Mouse (Mus musculus) CH12.LX (cell line): ENCODE data around the gene Atad5. TPM values are rescaled to one million over a fixed set of nuclear protein-coding genes. Genes with fewer than 3 reads are reported as not detected.

Experiments used
- DNase-seq: peaks from one replicate; pipeline ENCODE4 v3.0.0-alpha.2; 2013; ENCODE audit errors: extremely low read depth
- H3K27ac ChIP-seq: 2 replicates; pipeline ENCODE4 v1.5.1; 2012; ENCODE audit warnings: low read depth, mild to moderate bottlenecking, control low read depth, moderate library complexity; ENCODE audit not compliant: insufficient read depth
- H3K27me3 ChIP-seq: replicated peaks from 2 replicates; pipeline ENCODE3; 2012; ENCODE audit warnings: inconsistent platforms
- H3K36me3 ChIP-seq, 2 experiments: replicated peaks in 1 of 2; 2 replicates each; pipeline versions ENCODE3 to v1.6.1; 2012; ENCODE audit warnings: inconsistent platforms in 1 of 2, low read length in 1 of 2, mild to moderate bottlenecking in 1 of 2, mixed read lengths in 1 of 2, moderate library complexity in 1 of 2; ENCODE audit not compliant: control insufficient read depth in 1 of 2, insufficient read depth in 1 of 2
- H3K4me1 ChIP-seq, 2 experiments: 2 replicates each; pipeline ENCODE4 v1.6.1; 2012; ENCODE audit warnings: inconsistent platforms in 1 of 2, moderate library complexity in 1 of 2; ENCODE audit not compliant: insufficient read depth in 2 of 2, control insufficient read depth in 1 of 2
- H3K4me2 ChIP-seq: 2 replicates; pipeline ENCODE4 v1.6.1; 2012; ENCODE audit warnings: low read depth, mild to moderate bottlenecking, control low read depth; ENCODE audit not compliant: poor library complexity, insufficient read depth, severe bottlenecking
- H3K4me3 ChIP-seq, 3 experiments: fragments of 150-350 bp in 1 of 3; sonication (generic) in 1 of 3; replicated peaks in 1 of 3; 2 replicates each; pipeline versions ENCODE3 to v1.5.1; 2011 to 2012; ENCODE audit warnings: low read depth in 2 of 3, low read length in 2 of 3, mild to moderate bottlenecking in 2 of 3, moderate library complexity in 2 of 3, control low read depth in 1 of 3, improper control_type of control experiment in 1 of 3, inconsistent platforms in 1 of 3, mixed read lengths in 1 of 3; ENCODE audit not compliant: poor library complexity in 1 of 3
- H3K79me2 ChIP-seq: replicated peaks from 2 replicates; pipeline ENCODE4 v1.6.1; 2012; ENCODE audit warnings: mild to moderate bottlenecking, moderate library complexity; ENCODE audit not compliant: control insufficient read depth, poor library complexity, insufficient read depth, severe bottlenecking; ENCODE audit errors: extremely low read depth
- H3K9ac ChIP-seq: 2 replicates; pipeline ENCODE4 v1.6.1; 2012; ENCODE audit warnings: low read depth, mild to moderate bottlenecking, control low read depth, moderate library complexity; ENCODE audit not compliant: insufficient read depth
- H3K9me3 ChIP-seq: replicated peaks from 2 replicates; pipeline ENCODE3; 2012; ENCODE audit warnings: low read length, inconsistent platforms, mixed read lengths
- E2F4 ChIP-seq: IDR thresholded peaks from 2 replicates; pipeline ENCODE4 v1.6.1; 2011; ENCODE audit warnings: low read depth, low read length, improper control_type of control experiment; ENCODE audit not compliant: insufficient replicate concordance
- EP300 ChIP-seq: IDR thresholded peaks from 2 replicates; pipeline ENCODE4 v1.6.1; 2011; ENCODE audit warnings: low read length, improper control_type of control experiment
- GABPA ChIP-seq: IDR thresholded peaks from 2 replicates; pipeline ENCODE4 v1.6.1; 2012; ENCODE audit warnings: low read depth, low read length, improper control_type of control experiment, inconsistent platforms; ENCODE audit not compliant: insufficient replicate concordance
- HCFC1 ChIP-seq: IDR thresholded peaks from 2 replicates; pipeline ENCODE4 v1.6.1; 2012; ENCODE audit warnings: low read depth, mild to moderate bottlenecking, inconsistent platforms, low read length, improper control_type of control experiment
- JUN ChIP-seq: IDR thresholded peaks from 2 replicates; pipeline ENCODE4 v1.6.1; 2011; ENCODE audit warnings: low read depth, mild to moderate bottlenecking, low read length, improper control_type of control experiment, moderate library complexity; ENCODE audit not compliant: insufficient read depth
- MEF2A ChIP-seq: IDR thresholded peaks from 2 replicates; pipeline ENCODE4 v1.6.1; 2014; ENCODE audit warnings: low read depth, mild to moderate bottlenecking, inconsistent platforms, low read length, improper control_type of control experiment, borderline replicate concordance
- NELFE ChIP-seq: IDR thresholded peaks from 2 replicates; pipeline ENCODE4 v1.6.1; 2011; ENCODE audit warnings: low read depth, low read length, improper control_type of control experiment
- POLR2A ChIP-seq: IDR thresholded peaks from 2 replicates; pipeline ENCODE4 v1.6.1; 2011; ENCODE audit warnings: low read depth, mild to moderate bottlenecking, improper control_type of control experiment, low read length
- POLR2AphosphoS2 ChIP-seq: IDR thresholded peaks from 2 replicates; pipeline ENCODE4 v1.6.1; 2011; ENCODE audit warnings: low read depth, low read length, improper control_type of control experiment
- SIN3A ChIP-seq: IDR thresholded peaks from 2 replicates; pipeline ENCODE4 v1.6.1; 2012; ENCODE audit warnings: low read length, improper control_type of control experiment, inconsistent platforms
- TCF12 ChIP-seq: IDR thresholded peaks from 2 replicates; pipeline ENCODE4 v1.6.1; 2014; ENCODE audit warnings: low read depth, mild to moderate bottlenecking, inconsistent platforms, low read length, improper control_type of control experiment
- UBTF ChIP-seq: IDR thresholded peaks from 2 replicates; pipeline ENCODE4 v1.6.1; 2012; ENCODE audit warnings: low read depth, mild to moderate bottlenecking, inconsistent platforms, low read length, improper control_type of control experiment, moderate library complexity
- USF1 ChIP-seq: IDR thresholded peaks from 2 replicates; pipeline ENCODE4 v1.6.1; 2014; ENCODE audit warnings: low read depth, mild to moderate bottlenecking, inconsistent platforms, low read length, improper control_type of control experiment
- USF2 ChIP-seq: conservative IDR thresholded peaks from 2 replicates; pipeline ENCODE4 v1.6.1; 2011; ENCODE audit warnings: low read depth, low read length, improper control_type of control experiment
- ZC3H11A ChIP-seq: IDR thresholded peaks from 2 replicates; pipeline ENCODE4 v1.6.1; 2012; ENCODE audit warnings: low read depth, mild to moderate bottlenecking, inconsistent platforms, low read length, improper control_type of control experiment
- ZNF384 ChIP-seq: IDR thresholded peaks from 2 replicates; pipeline ENCODE4 v1.6.1; 2012; ENCODE audit warnings: low read depth, low read length, improper control_type of control experiment, inconsistent platforms
- dilution Hi-C: fragments of 300-500 bp; cut with MboI; formaldehyde crosslinking; loops from 2 replicates; pipeline ENCODE4 v1.14.3; 2020; ENCODE audit warnings: low sequenced_read_pairs; ENCODE audit not compliant: extremely low pct_unique_long_range_greater_than_20kb, extremely low pct_ligation_motif_present
- in situ Hi-C: fragments of 300-500 bp; cut with MboI; formaldehyde crosslinking; loops from 3 replicates; pipeline ENCODE4 v1.14.3; 2019; ENCODE audit warnings: low sequenced_read_pairs, low pct_ligation_motif_present, low pct_unique_long_range_greater_than_20kb, mixed read lengths
- polyA plus RNA-seq: library from polyadenylated mRNA; unstranded; fragments of >175 nt; gene quantifications from 2 replicates; pipeline ENCODE4 v1.2.1, GENCODE M21; 2012; ENCODE audit warnings: low read depth; ENCODE audit not compliant: insufficient read length
- total RNA-seq, 2 experiments: library from RNA; depleted of rRNA; stranded (reverse); fragments of 300-350 nt in 1 of 2; fragments of >200 nt in 1 of 2; gene quantifications; 2 replicates each; pipeline ENCODE4 v1.2.3; 2012 to 2014

Gene Atad5
- total and polyA plus RNA-seq, 3 experiments, result 24.0 to 46.3 (median 35.2) TPM

DNA sequence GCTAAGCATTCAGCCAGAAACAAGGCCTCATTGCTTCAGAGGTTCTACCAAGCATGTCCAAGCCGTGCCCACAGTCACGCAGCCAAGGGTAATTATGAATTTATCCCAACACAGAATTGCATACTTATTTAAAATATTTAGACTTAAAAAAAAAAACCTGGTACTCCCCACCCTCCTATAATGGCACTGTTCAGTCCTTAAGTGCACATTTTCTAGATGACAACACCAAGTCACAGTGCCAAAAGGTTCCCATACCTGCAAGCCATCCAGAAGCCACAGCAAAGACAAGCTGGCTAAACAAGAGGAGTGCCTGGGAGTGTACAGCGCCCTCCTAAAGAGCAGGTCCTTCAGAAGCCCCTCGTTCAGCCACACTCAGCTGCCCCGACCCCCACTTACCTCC lies 36.0 kb upstream of the Atad5 start:
- peaks cover 69 to 91% of the 10 kb centered on the region in 2 experiments for H3K36me3 ChIP-seq
- dilution Hi-C loops, result no loop called here

DNA sequence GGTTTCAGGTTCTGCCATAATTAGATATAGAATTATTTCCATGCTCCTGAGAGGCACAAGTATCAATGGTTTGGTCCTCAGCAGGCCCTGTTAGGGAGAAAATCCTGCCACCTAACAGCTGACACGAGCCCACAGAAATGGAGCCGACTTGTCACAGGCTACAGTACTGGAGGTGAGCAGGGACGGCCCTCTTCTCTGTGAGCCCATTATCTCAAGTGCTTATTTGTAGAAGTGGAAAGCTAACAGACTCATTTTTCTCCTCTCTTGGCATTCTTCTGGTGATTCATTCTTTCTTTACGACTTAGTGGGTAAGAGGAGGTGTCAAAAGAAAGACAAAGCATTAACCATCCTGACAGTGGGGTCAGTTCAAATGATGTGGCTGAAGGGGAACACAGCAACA lies 34.5 kb upstream of the Atad5 start:
- H3K4me2 ChIP-seq, result no peak overlapping the region
- dilution Hi-C loops (no loop called here), in situ Hi-C loops (no loop called here)
- H3K27ac ChIP-seq, result no peak overlapping the region
- no peaks in the 10 kb centered on the region for H3K9me3 ChIP-seq
- H3K27me3 ChIP-seq, result no peaks in the 10 kb centered on the region
- H3K4me1 ChIP-seq, result peaks cover 0 to 48% of the 10 kb centered on the region in 2 experiments; a peak in 2 of 4 replicates
- H3K79me2 ChIP-seq, result peaks cover 5% of the 10 kb centered on the region
- DNase-seq, result no peak
- TF ChIP-seq HCFC1, result no peak
- no peak for TF ChIP-seq USF2
- no peak for TF ChIP-seq POLR2AphosphoS2
- TF ChIP-seq ZC3H11A, result no peak
- H3K36me3 ChIP-seq, result peaks cover 67 to 92% of the 10 kb centered on the region in 2 experiments
- H3K9ac ChIP-seq, result no peak overlapping the region
- no peak overlapping the region for H3K4me3 ChIP-seq

More for the DNA sequence above, 36.0 kb upstream of the Atad5 start:
- in situ Hi-C loops, result no loop called here
- Histone ChIP-seq H3K4me1 (peaks cover 0 to 43% of the 10 kb centered on the region in 2 experiments; a peak in 2 of 4 replicates), H3K9me3 (no peaks in the 10 kb centered on the region), H3K4me3 (no peak overlapping the region), H3K9ac (no peak overlapping the region), H3K27me3 (no peaks in the 10 kb centered on the region), H3K4me2 (no peak overlapping the region), H3K27ac (no peak overlapping the region), H3K79me2 (peaks cover 5% of the 10 kb centered on the region)
- no peak for DNase-seq
- TF ChIP-seq HCFC1 (no peak), SIN3A (no peak), UBTF (no peak), NELFE (no peak), MEF2A (no peak), POLR2AphosphoS2 (no peak), EP300 (no peak), JUN (no peak), POLR2A (no peak), E2F4 (no peak), ZNF384 (no peak), ZC3H11A (no peak), TCF12 (no peak), USF1 (no peak), GABPA (no peak)
